Mouse (Mus musculus) mouse trophoblast stem cell (cell line): ENCODE results near the gene Sez6.

Experiments
- in situ Hi-C, 2 experiments: fragments of 300-500 bp; cut with MseI, MboI; formaldehyde crosslinking; loops; 2 replicates in 1 of 2; 3 replicates in 1 of 2; pipeline ENCODE4 v1.15.1; 2025

Gene Sez6

GRCm38 (mm10) chr11:77950125-77950685 is 19.6 kb downstream of the Sez6 start:
- in situ Hi-C loops: loop anchor here in 1 of 2 experiments (10.0 kb wide), 1 partner anchor 205 kb away; no protein-coding TSS in a partner anchor

- in situ Hi-C loops: loop anchor here in 1 of 2 experiments (10.0 kb wide), 1 partner anchor 206 kb away; no protein-coding TSS in a partner anchor
Measured at GRCm38 (mm10) chr11:77950797-77951228, 20.2 kb downstream of the Sez6 start.

GRCm38 (mm10) chr11:77953671-77954070 is 23.1 kb downstream of the Sez6 start:
- in situ Hi-C loops: loop anchor here in 1 of 2 experiments (10.0 kb wide), 1 partner anchor 209 kb away; no protein-coding TSS in a partner anchor

- in situ Hi-C loops: loop anchor here in 1 of 2 experiments (10.0 kb wide), 1 partner anchor 212 kb away; no protein-coding TSS in a partner anchor
Measured at GRCm38 (mm10) chr11:77956428-77956827, 25.8 kb downstream of the Sez6 start.

GRCm38 (mm10) chr11:77958268-77958667 is 27.7 kb downstream of the Sez6 start:
- in situ Hi-C loops: loop anchor here in 1 of 2 experiments (10.0 kb wide), 1 partner anchor 213 kb away; no protein-coding TSS in a partner anchor

GRCm38 (mm10) chr11:77958932-77959331 is 28.3 kb downstream of the Sez6 start:
- in situ Hi-C loops: loop anchor here in 1 of 2 experiments (10.0 kb wide), 1 partner anchor 214 kb away; no protein-coding TSS in a partner anchor

- in situ Hi-C loops: no loop called here
Measured at GRCm38 (mm10) chr11:77960199-77960598, 29.6 kb downstream of the Sez6 start.

- in situ Hi-C loops: no loop called here
Measured at GRCm38 (mm10) chr11:77960898-77961297, 30.3 kb downstream of the Sez6 start.

- in situ Hi-C loops: no loop called here
Measured at GRCm38 (mm10) chr11:77962946-77963345, 32.3 kb downstream of the Sez6 start.

GRCm38 (mm10) chr11:77964415-77965095 is 34.0 kb downstream of the Sez6 start:
- in situ Hi-C loops: loop anchor here (5.0 kb wide), 1 partner anchor 137 kb away; no protein-coding TSS in a partner anchor

GRCm38 (mm10) chr11:77965101-77966036 is 34.8 kb downstream of the Sez6 start:
- in situ Hi-C loops: loop anchor here (5.0 kb wide), 1 partner anchor 138 kb away; no protein-coding TSS in a partner anchor

GRCm38 (mm10) chr11:77966037-77966391 is 35.4 kb downstream of the Sez6 start:
- in situ Hi-C loops: loop anchor here (5.0 kb wide), 1 partner anchor 139 kb away; no protein-coding TSS in a partner anchor

GRCm38 (mm10) chr11:77967114-77967513 is 36.5 kb downstream of the Sez6 start:
- in situ Hi-C loops: loop anchor here (5.0 kb wide), 1 partner anchor 140 kb away; no protein-coding TSS in a partner anchor

GRCm38 (mm10) chr11:77968786-77969185 is 38.2 kb downstream of the Sez6 start:
- in situ Hi-C loops: loop anchor here (5.0 kb wide), 1 partner anchor 141 kb away; no protein-coding TSS in a partner anchor

- in situ Hi-C loops: no loop called here
Measured at GRCm38 (mm10) chr11:77970718-77971117, 40.1 kb downstream of the Sez6 start.

GRCm38 (mm10) chr11:77973520-77973919 is 42.9 kb downstream of the Sez6 start:
- in situ Hi-C loops: no loop called here

- in situ Hi-C loops: no loop called here
Measured at GRCm38 (mm10) chr11:77974325-77974724, 43.7 kb downstream of the Sez6 start.

- in situ Hi-C loops: no loop called here
Measured at GRCm38 (mm10) chr11:77975873-77976272, 45.3 kb downstream of the Sez6 start.

GRCm38 (mm10) chr11:77978161-77978560 is 47.6 kb downstream of the Sez6 start:
- in situ Hi-C loops: no loop called here

GRCm38 (mm10) chr11:77979221-77979809 is 48.7 kb downstream of the Sez6 start:
- in situ Hi-C loops: no loop called here
